Mouse (Mus musculus) mouse embryonic stem cell (cell line): ENCODE results near the gene Fam198b.

Experiments
- in situ Hi-C, 2 experiments: fragments of 300-500 bp; cut with MboI; formaldehyde crosslinking; loops; 1 replicate in 1 of 2; 3 replicates in 1 of 2; pipeline ENCODE4 v1.14.3; 2019 to 2020; ENCODE audit warnings: low sequenced_read_pairs in 2 of 2, low pct_unique_long_range_greater_than_20kb in 1 of 2, mixed read lengths in 1 of 2; ENCODE audit not compliant: unreplicated experiment in 1 of 2

Gene Fam198b

DNA sequence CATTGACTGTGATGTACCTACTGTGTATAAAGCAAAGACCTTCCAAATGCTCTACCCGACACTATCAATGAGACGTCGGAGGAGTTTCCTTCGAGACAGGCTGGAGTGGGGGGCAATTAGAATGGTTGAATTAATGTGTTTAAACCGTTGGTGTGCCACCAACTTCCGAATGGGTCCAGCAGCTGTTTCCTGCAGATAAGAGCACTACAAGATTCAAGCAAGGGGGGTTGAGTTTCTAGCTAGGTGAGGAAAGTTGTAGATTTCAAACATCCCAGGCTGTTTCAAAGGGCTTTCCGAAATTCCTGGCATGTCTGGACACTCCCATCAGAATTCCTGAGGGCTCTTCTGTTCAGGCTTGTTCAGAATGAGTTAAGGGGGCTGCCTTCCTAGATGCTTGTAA lies 22.9 kb downstream of the Fam198b start:
- in situ Hi-C loops: no loop called here

DNA sequence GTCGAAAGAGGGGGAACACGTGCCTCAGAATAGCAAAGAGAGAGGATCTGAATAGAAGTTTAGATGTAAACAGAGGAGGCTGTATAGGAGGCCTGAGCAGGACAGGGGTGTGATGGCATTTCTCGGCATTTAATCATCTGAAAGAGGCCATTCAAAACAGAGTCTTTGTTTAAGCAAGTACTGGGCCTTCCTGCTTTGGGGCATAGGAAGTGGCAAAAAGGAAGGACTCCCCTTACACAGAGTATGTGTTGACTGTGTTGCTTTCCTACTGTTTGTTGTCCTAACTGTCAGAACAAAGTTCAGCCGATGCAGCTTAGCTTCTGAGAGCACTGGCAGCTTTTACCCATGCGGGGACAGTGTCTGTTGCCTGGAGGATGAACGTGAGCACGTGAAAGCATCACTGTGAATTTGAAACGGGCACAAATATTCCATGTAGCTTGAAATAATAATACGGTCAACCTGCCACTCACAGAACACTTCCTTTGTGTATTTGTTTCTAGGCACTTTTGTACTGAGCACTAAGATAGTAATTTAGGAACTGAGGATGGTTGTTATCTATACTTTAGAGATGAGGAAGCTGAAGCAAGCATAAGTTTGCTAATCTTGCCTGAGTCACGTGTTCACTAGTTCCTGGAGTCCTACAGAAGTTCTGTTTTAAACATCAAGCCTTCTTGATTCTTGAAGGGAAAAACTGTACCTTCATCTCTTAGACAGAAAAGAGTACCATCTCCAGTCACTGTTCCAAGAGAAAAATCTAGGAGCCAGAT lies 26.2 kb downstream of the Fam198b start:
- in situ Hi-C loops: no loop called here

DNA sequence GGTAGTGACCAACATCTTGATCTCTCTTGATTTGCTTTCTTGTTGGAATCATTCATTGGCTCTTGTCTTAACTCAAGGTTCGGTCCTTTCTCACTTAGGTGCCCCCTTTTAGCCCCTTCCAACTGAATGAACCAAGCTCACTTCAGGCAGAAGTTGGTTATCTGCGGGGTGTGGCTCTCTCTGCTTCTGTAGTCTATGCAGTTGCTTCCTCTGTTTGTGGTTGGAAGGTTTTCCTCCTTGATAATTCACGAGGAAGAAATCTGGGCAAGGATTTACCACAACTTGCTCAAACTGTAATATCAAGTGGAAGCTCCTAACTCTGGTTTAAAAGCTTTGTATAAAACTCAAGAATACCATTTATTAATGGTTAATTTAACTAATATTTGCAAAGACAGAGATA lies 26.8 kb downstream of the Fam198b start:
- in situ Hi-C loops: no loop called here

DNA sequence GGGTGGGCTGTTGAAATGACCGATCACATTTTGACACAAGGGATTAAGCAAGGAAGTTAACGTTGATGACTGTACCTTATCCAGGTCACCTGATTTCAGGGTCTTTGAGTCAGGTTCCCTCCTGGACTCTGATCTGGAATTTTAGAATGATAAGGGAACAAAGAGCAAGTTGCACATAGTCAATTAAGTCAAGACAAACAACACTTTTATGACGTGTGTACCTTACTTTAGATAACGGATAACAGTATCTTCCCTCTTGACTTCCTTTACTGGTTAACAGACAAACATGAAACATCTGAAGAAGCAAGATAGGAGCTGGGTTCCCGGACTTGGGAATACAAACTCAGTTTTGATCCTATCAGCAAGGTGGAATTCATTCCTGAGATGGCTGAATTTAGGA lies 29.7 kb downstream of the Fam198b start:
- in situ Hi-C loops: no loop called here

DNA sequence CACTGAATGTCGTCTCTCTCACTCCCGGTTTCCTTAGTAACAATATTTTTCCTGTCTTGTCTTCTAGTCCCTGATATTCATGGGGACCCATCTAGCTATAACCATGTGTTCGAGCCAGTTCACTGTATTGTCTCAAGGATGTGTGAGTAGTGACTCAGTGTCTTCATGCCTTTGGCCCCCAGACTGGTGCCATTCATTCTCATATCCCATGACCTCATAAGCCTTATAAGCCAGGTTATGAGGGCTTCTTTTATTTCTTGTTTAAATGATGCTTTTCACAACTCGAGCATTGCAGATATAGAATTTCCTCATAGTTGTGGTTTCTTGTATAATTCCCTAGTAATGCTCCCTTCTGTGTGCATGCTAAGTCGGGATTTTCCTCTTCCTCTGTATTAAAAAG lies 31.9 kb downstream of the Fam198b start:
- in situ Hi-C loops: no loop called here

DNA sequence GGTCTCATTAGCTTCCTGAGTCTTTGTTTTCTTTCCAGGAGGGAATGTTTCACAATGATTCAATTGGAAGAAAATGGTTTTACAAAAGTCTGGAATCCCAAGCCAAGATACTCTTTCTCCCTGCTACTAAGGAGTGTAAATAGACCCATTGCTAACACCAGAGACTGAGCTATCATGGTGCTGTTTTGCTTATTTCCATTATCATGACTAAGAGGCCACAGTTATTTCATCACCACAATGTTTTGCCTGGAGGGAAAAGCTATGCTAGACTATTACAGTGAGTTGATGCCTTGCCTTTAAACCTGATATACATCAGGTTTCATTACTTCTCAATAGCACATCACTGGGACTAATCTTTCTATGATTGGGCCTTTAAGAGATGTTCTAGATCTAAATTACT lies 34.4 kb downstream of the Fam198b start:
- in situ Hi-C loops: no loop called here

DNA sequence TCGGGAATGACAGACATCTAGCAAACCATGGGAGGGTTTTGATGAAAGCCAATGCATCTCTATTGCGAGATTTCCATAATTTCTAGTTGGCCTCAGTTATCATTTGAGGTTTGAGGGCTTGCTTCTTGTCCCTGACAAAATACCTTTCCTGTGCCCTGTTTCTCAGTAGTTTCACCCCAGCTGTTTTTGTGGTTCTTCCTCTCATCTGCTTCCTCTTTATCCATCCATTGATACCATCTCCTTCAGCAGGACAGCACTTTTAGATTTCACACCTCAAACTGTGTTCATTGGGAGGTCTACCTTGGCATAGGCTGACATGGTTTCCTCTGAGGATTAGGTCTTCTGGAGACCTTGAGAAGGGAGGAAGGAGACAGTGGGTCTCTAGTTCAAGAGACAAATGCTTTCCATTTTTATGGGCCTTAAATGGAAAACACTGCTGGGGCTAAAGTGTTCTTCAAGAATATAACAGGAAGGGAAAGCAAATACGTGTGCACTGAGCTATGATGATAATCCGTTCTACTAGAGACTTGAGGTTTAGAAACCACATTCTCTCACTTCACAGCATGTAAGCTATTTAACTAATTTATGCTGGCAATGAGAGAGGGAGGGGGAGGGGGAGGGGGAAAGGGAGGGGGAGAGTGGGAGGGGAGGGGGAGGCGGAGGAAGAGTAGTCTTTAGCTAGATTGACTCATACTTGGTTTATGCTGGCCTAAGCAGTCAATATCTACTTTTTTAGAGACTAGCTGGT lies 41.8 kb downstream of the Fam198b start:
- in situ Hi-C loops: no loop called here

DNA sequence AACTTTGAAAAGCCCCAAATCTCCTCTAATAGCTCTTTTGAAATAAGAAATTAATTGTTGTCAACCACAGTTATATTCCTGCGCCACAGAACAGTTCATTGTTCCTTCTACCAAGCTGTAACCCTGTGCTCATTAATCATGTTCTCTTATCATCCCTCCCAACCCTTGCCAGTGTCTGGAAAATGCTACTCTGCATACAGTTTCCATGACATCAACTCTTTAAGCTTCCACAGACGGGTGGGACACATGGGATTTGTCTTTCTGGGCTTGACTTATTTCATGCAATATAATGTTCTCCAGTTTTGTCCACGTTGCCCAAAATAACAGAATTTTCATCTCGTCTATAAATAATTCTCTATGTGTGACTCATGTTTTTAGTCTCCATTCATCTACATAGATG lies 42.7 kb downstream of the Fam198b start:
- in situ Hi-C loops: no loop called here

DNA sequence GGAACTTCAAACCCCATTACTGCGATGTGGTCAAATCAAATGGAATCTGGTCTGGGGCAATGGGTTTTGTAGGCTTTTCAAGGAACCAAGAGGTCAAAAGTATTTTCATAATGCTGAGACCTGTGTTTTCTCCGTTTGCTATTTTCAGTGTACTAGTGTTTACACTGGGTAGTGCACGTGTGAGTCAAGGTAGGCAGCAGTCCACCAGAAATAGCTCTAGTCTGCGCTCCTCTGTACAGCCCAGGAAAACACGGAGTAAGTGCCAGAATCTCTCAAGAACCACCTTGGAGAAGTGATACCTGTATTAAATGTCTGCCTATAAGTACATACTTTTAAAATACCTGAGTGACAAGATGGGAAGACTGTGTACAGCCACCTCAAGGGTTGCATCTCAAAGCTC lies 44.1 kb downstream of the Fam198b start:
- in situ Hi-C loops: no loop called here

DNA sequence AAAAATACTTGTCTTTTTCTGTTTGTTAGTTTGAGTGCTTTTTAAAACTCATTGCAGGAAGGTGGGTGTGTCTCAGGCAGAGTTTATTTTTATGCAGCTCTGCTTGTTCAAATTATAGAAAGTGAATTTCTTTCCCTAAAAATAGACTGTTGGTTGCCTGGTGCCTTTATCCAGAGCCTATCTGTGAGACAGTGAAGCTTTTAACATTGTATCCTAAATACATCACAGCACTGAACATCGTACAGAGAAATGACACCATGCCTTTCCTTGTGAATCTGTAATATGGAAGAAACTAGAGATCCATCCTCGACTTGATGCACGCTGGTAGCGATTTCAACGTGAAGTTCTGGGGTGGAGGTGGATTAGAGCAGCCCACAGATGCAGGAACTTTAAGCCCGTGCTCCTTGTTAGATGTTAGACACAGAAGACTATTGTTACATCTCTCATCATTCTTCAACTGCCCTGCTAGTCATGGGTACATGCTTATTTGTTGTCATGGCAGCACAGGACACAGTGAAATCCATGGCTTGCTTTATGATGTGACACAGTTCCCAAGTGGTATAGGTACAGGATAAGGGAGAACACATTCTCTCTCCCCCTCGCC lies 45.9 kb downstream of the Fam198b start:
- in situ Hi-C loops: no loop called here

DNA sequence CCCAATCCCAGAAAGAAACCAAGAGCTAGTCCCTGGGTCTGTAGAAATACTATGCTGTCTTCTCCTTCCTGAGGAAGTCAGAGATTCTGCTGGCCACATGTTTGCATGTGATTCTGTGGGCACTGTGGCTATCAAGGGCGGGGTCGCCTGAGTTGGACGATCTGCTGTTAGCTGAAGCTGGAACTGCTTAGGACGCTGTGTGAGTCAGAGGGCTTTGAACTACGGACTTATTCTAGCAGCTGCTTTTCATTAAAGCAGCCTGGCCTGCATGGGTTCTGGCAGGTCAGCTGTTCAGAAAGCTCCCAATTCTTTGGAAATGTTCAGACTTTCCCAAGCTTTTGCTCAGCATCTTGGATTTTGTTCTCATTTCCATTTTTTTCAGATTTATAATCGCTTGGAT lies 51.9 kb downstream of the Fam198b start:
- in situ Hi-C loops: no loop called here

DNA sequence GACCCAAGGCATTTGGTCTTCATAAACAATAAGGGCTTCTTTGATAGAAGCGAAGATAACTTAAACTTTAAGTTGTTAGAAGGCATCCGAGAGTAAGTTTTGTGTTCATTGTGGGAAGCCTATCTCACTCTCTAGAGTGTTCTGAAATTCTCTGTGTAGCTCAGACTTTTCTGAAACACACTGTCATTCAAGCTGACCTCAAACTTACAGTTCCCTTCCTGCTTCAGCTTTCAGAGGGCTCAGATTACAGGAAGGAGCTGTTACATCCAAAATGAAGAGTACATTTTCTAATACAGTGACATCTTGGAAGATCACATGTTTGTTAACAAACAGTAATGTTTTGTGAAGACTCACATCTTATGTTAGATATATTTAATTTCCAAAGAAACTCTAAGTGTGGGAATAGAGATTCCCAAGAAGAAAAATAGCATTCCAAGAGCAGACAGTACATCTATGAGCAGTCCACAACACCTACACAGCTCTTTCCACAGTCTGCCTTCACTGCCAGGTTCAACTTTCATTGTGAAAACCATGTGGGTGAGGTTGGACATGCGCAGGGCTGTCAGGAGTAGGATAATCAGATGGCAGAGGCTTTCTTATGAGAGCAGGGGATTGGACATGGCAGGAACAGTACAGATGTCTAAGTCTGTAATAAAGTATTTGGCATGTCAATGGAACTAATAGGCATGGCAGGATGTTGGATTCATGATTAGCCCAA lies 52.6 kb downstream of the Fam198b start:
- in situ Hi-C loops: no loop called here

DNA sequence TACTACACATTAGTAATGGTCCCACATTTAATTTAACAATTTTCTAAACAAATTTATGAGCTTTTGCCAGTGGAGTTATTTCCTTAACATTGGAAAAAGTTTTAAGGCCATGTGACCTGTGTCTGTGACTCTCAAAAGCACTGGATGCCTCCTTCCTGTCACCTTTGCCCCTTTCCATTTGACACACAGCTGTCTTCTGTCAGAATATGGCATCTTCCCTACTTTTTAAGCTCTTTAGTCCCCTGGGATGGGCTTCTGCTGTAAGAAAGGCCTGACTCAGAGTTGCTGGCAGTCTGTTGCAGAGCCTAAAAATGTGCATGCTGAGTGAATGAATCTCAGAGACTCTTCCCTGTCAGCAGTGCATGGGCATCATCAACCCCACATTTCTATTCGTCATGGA lies 63.4 kb downstream of the Fam198b start:
- in situ Hi-C loops: no loop called here

DNA sequence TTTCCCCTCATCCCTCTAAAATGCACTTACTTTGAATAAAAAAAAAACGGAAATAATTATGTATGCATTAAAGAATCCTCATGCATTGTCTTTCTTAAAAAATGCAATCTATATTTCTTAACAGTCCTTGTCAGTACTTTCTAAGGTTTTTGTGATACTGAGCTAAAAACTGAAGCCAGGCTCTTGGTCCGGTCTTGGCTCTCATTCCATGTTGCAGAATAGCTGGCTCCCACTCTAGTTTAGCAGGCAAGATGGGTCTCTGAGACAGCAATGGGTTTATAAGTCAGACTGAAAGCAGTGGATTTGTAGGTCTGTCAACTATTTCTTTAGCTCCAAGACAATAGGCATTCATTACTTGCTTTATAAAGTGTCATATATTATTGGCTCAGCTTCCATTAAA lies 63.8 kb downstream of the Fam198b start:
- in situ Hi-C loops: no loop called here

DNA sequence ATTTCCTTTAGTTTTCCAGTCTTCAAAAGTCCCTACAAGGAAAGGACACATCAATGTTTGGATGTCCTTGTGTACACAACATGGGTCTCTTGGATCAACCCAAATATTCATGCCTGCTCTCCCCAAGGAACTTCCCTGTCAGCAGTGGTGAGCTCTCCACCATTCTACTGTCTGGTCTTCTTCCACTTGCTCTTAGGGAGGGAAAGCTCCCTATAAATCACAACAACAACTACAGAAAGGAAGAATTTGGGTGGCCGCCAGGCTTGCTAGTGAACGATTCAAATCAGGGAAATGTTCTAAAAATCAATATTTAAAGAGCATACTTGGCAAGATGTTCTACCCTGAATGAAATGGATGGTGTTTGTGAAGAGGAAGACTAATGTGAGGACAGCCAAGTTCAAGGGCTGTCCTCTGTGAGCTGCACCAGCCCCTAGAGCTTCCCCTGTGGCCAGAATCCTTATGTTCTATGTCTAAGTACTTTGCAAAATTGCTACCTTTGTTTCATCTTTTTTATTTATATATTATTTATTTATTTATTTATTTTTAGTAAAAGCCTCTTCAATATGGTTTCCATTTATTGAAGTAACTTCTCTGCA lies 68.9 kb downstream of the Fam198b start:
- in situ Hi-C loops: no loop called here

DNA sequence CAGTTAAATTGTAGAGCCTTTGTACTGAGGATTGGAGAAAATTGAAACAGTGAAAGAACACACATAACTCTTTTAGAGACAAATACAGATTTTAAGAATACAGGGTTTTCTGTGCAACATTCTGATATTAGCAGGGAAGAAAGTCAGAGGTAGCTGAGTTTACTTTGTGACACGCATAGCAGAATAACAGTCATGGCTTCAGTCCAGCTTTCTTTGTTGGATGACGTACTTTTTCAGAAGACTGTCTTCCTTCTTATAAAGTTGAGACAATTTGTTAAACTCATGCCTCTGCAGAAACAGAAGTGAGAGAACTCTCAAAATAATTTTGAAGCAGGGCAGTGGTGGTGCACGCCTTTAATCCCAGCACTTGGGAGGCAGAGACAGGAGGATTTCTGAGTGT lies 70.9 kb downstream of the Fam198b start:
- in situ Hi-C loops: no loop called here

DNA sequence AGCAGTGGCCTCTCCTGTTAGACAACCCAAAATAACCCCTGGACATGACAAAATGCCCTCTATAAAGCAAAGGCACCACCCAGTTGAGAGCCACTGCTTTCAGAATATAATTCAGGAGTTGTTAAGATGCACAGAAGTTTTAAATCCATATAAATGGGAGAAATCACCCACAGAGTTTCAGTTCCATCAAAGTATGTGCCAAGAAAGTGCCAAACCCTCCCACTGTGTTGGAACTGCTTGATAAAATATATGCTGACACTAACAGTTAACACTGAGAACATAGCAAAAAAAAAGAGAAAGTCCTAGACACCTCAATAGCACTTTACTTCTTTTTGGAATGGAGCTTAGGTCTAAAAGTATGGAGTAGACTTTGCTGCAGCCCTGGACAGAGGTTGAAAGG lies 72.5 kb downstream of the Fam198b start:
- in situ Hi-C loops: no loop called here

DNA sequence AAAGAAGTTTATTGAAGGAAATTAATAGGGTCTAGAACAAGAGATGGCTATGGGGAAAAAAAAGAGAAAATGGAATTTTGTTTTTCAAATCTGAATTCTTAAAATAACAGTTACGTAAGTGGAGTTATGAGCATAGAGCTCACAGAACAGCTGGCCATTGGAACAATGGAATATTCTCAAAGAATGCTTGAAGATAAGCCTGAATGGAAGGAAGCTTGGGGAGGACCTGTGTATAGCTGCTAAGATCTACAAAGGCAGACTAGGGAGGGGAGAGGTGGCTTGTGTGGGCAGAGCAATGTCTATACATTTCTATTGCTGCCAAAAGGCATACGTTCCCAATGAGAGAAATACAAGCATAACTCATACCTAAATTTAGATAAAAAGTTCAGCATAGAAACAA lies 73.4 kb downstream of the Fam198b start:
- in situ Hi-C loops: no loop called here

DNA sequence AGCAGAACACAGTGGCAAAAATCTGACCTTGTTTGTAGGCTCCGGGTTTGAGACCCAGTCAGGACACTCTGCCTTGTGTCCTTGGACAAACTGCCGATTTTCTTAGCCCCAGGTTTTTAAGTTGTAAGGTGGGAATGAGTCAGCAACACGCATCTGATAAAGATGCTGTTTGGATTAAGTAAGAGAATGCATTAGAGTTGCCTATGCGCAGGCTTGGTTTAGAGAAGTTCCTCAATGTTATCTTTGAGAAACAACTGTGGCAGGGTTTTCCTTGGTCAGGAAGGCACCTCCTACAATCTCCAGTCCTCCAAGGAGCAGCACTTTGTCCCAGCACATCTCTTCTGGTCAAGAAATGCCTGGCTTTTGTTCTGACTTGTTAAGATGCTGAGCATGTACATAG lies 82.4 kb downstream of the Fam198b start:
- in situ Hi-C loops: no loop called here
